Mouse (Mus musculus) C2C12 (cell line): ENCODE data around the gene Oxct1.

Source experiments
- CEBPB ChIP-seq: IDR thresholded peaks from one replicate; pipeline ENCODE4 v1.6.1; 2011; ENCODE audit warnings: low read depth, mild to moderate bottlenecking, control low read depth, moderate library complexity
- CTCF ChIP-seq: IDR thresholded peaks from one replicate; pipeline ENCODE4 v1.5.1; 2011; ENCODE audit not compliant: control insufficient read depth, insufficient read depth, insufficient read length
- MAX ChIP-seq: IDR thresholded peaks from one replicate; pipeline ENCODE4 v1.6.1; 2011; ENCODE audit warnings: mild to moderate bottlenecking, control low read depth
- MYOD1 ChIP-seq: IDR thresholded peaks from one replicate; pipeline ENCODE4 v1.6.1; 2011; ENCODE audit warnings: low read depth; ENCODE audit not compliant: control insufficient read depth, insufficient read length
- MYOG ChIP-seq: IDR thresholded peaks from one replicate; pipeline ENCODE4 v1.6.1; 2011; ENCODE audit not compliant: control insufficient read depth, insufficient read length; ENCODE audit errors: extremely low read depth
- USF1 ChIP-seq: IDR thresholded peaks from one replicate; pipeline ENCODE4 v1.6.1; 2011; ENCODE audit warnings: low read depth, mild to moderate bottlenecking, control low read depth, moderate library complexity

DNA sequence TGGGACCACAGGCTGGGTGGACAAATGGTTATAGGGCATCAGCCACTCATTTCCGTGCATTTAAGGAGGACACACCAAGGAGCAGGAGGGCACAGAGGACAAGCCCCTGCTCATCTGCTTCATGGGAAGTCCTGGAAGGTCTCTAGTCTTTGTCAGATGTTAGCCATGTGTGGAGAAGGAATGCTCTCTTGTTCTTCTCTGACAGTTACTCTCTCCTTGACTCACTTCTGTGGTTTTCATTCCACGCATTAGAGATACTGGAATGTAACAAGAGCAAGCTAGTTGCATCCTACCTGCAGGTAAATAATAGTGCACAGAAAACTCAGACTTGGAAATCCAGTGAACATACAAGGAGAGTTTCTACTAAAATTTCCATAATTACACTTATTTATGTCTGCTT is 121.5 kb downstream of the Oxct1 start:
- no peak for TF ChIP-seq CTCF
- no peak for TF ChIP-seq USF1
- no peak for TF ChIP-seq MAX
- TF ChIP-seq MYOD1 = no peak
- TF ChIP-seq MYOG = no peak
- no peak for TF ChIP-seq CEBPB
